Mouse (Mus musculus) layer of hippocampus, adult 8-10 months (tissue): ENCODE results near the gene Npdc1. TPM values are rescaled to one million over a fixed set of nuclear protein-coding genes. Genes with fewer than 3 reads are reported as not detected.
"Not testable (repeated sequence)": the region's sequence is repeated elsewhere in the genome, so short reads cannot be mapped to it uniquely, and the experiment has no call there.

ENCODE experiments used
- DNase-seq, 2 experiments: peaks; one replicate each; pipeline ENCODE4 v3.0.0; 2022; ENCODE audit warnings: low spot score in 2 of 2
- total RNA-seq, 4 experiments: library from RNA; stranded (reverse); gene quantifications; 2 replicates each; pipeline ENCODE4 v1.2.4; 2022

Npdc1 gene
- total RNA-seq, 4 experiments from 2014 or later, result 390 to 435 (median 411) TPM

- no peak for DNase-seq
Measured at GRCm38 (mm10) chr2:25395721-25396596, 3.2 kb upstream of the Npdc1 start, which contains the start of gene Entpd2. Gene Entpd2 (plus strand): TSS chr2:25395874.

GRCm38 (mm10) chr2:25396597-25396983 is 2.6 kb upstream of the Npdc1 start:
- DNase-seq, result no peak

GRCm38 (mm10) chr2:25397010-25397409 is 2.1 kb upstream of the Npdc1 start:
- no peak for DNase-seq

- DNase-seq, result no peak
Measured at GRCm38 (mm10) chr2:25398065-25398464, 1.1 kb upstream of the Npdc1 start.

DNA sequence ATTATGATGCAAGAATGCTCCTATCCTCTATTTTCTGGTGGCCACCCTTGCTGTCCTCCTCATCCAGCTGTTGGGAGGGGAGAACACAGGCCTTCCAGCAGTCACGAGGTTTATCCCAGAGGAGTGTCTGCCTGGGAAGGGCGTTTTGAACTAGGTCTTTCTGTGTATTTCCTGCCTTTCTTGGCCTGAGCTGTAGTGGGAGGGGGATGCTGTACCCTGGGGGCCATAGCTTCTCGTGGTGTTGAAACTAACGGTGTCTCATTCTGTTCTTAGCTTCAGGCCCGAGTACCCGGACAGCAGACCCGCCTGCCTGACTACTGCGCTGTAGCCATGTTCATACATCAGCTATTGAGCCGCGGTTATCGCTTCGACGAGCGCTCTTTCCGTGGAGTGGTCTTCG is 1.1 kb downstream of the Npdc1 start:
- DNase-seq, result no peak

DNA sequence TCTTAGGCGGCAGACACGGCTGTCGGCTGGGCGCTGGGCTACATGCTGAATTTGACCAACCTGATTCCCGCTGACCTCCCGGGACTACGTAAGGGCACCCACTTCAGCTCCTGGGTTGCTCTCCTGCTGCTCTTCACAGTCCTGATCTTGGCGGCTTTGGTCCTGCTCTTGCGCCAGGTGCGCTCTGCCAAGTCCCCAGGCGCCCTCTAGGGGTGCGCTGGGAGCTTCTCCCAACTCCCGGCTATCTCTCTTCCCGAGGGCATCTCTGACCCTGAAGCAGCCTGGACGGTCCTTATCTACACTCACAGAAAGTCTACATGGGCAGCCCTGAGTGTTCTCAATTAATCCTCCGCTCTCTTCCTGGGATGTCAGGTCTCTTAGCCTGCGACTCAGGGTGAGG is 1.6 kb downstream of the Npdc1 start:
- DNase-seq, result peak in 1 of 2 experiments; percentile 59

GRCm38 (mm10) chr2:25402377-25402971 is 3.3 kb downstream of the Npdc1 start:
- DNase-seq, result peak; percentile 57 to 75

GRCm38 (mm10) chr2:25402972-25403601 is 3.9 kb downstream of the Npdc1 start:
- peak; percentile 88 to 91 for DNase-seq

DNA sequence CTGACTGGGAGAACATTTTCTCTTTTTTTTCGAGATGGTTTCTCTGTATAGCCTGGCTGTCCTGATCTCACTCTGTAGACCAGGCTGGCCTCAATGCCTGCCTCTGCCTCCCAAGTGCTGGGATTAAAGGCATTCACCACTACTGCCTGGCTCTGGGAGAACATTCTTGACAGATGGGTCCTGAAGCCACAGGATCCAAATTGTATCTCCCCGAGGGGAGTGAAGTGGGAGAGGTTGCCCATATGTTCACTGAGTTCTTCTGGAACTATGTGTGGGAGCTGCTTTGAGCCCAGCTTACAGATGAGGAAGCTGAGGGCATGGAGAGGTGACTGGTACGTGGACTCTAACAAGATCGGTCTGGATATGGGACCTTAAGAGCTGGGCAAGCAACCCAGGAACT is 4.8 kb downstream of the Npdc1 start:
- no peak for DNase-seq

- DNase-seq, result no peak
Measured at GRCm38 (mm10) chr2:25408908-25409307, 9.8 kb downstream of the Npdc1 start.

GRCm38 (mm10) chr2:25413436-25413835 is 14.3 kb downstream of the Npdc1 start:
- not testable (repeated sequence) for DNase-seq

- no peak for DNase-seq
Measured at GRCm38 (mm10) chr2:25417426-25417825, 18.3 kb downstream of the Npdc1 start.

- no peak for DNase-seq
Measured at GRCm38 (mm10) chr2:25421896-25422295, 22.7 kb downstream of the Npdc1 start.

GRCm38 (mm10) chr2:25422587-25423410 is 23.6 kb downstream of the Npdc1 start, which contains the start of gene Fut7:
Gene Fut7 (plus strand): TSS chr2:25423267.
- DNase-seq, result no peak

- no peak for DNase-seq
Measured at GRCm38 (mm10) chr2:25423626-25424025, 24.5 kb downstream of the Npdc1 start.

DNA sequence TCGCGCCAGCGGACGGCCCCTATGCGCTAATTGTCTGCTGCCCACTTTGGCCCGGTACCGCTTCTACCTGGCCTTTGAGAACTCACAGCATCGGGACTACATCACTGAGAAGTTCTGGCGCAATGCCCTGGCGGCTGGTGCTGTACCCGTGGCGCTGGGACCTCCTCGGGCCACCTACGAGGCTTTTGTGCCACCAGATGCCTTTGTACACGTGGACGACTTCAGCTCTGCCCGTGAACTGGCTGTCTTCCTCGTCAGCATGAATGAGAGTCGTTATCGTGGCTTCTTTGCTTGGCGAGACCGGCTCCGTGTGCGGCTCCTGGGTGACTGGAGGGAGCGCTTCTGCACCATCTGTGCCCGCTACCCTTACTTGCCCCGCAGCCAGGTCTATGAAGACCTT is 26.3 kb downstream of the Npdc1 start:
- DNase-seq, result no peak

DNA sequence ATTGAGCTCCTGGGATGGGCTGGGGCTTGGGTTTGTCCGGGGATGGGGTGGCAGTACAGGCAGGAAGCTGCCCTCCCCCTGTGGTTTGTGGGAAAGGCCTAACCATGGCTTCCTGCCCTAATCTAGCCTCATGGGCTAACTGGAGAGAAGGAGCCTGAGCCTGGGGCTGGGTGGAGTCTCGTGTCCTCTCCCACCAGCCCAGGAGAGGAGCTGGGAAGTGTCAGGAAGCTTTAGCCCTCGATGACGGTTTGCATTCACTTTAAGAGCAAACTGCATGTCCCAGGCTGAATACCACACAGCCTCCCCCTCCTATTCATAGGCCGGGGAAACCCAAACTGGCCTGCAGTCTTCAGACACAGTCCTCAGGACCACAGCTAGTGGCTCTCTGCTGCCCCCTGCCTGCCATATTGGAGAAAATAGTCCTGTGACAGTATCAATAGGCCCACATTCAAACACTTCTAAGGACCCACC is 27.6 kb downstream of the Npdc1 start:
- DNase-seq, result peak in 1 of 2 experiments; percentile 80

DNA sequence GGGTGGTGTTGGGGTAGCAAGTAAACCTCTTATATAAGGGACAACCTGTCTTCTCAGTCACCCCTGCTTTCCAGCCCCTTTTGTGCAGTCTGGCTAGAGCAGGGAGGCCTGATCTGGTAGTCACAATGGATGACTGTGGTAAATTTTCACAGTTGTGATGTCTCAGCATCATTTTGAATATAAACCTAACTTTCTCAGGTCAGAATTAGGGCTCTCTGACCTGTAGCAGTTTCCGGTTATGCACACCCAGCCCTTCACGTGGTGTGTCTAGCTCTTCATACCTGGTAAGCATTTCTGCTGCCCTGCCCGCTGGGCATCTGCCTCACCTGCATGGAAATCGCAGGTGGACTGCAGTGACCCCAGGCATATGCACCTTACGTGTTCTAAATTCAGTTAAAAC is 28.1 kb downstream of the Npdc1 start:
- DNase-seq, result no peak

- DNase-seq, result peak; percentile 92 to 98
Measured at GRCm38 (mm10) chr2:25428442-25429236, 29.5 kb downstream of the Npdc1 start, which contains the start of gene Abca2. Gene Abca2 (plus strand): TSS chr2:25428703.
